Mouse (Mus musculus): ENCODE results near the gene Kcnn3. TPM values are rescaled to one million over a fixed set of nuclear protein-coding genes. Genes with fewer than 3 reads are reported as not detected.

Kcnn3 gene
- polyA plus RNA-seq, 1 experiment = 10.6 TPM

GRCm38 (mm10) chr3:89520618-89521502, 896 bp downstream of the Kcnn3 start:
- no peak for DNase-seq (ENCODE audit: low spot score)

GRCm38 (mm10) chr3:89521503-89521854, 1.5 kb downstream of the Kcnn3 start:
- no peak for DNase-seq (ENCODE audit: low spot score)

GRCm38 (mm10) chr3:89522450-89523128, 2.6 kb downstream of the Kcnn3 start:
- DNase-seq (ENCODE audit: low spot score) = no peak

- DNase-seq (ENCODE audit: low spot score) = no peak
These were observed 6.5 kb downstream of the Kcnn3 start for GRCm38 (mm10) chr3:89526298-89527090.

- DNase-seq (ENCODE audit: low spot score) = no peak
These were observed 9.8 kb downstream of the Kcnn3 start for GRCm38 (mm10) chr3:89529796-89530195.

- DNase-seq (ENCODE audit: low spot score) = no peak
These were observed 14.7 kb downstream of the Kcnn3 start for GRCm38 (mm10) chr3:89534566-89535097.

- DNase-seq (ENCODE audit: low spot score) = no peak
These were observed 15.2 kb downstream of the Kcnn3 start for GRCm38 (mm10) chr3:89535147-89535546.

GRCm38 (mm10) chr3:89539036-89539739, 19.2 kb downstream of the Kcnn3 start:
- no peak for DNase-seq (ENCODE audit: low spot score)

- no peak for DNase-seq (ENCODE audit: low spot score)
These were observed 19.9 kb downstream of the Kcnn3 start for GRCm38 (mm10) chr3:89539740-89540370.

GRCm38 (mm10) chr3:89540371-89540743, 20.4 kb downstream of the Kcnn3 start:
- DNase-seq (ENCODE audit: low spot score) = no peak

- no peak for DNase-seq (ENCODE audit: low spot score)
These were observed 27.0 kb downstream of the Kcnn3 start for GRCm38 (mm10) chr3:89546951-89547350.

- no peak for DNase-seq (ENCODE audit: low spot score)
These were observed 28.8 kb downstream of the Kcnn3 start for GRCm38 (mm10) chr3:89548805-89549204.

- no peak for DNase-seq (ENCODE audit: low spot score)
These were observed 29.5 kb downstream of the Kcnn3 start for GRCm38 (mm10) chr3:89549488-89549887.

- DNase-seq (ENCODE audit: low spot score) = no peak
These were observed 31.9 kb downstream of the Kcnn3 start for GRCm38 (mm10) chr3:89551880-89552279.

- DNase-seq (ENCODE audit: low spot score) = no peak
These were observed 33.5 kb downstream of the Kcnn3 start for GRCm38 (mm10) chr3:89553432-89553831.

GRCm38 (mm10) chr3:89553946-89554345, 34.0 kb downstream of the Kcnn3 start:
- DNase-seq (ENCODE audit: low spot score) = no peak

- DNase-seq (ENCODE audit: low spot score) = no peak
These were observed 34.6 kb downstream of the Kcnn3 start for GRCm38 (mm10) chr3:89554587-89554986.

GRCm38 (mm10) chr3:89557811-89558210, 37.8 kb downstream of the Kcnn3 start:
- no peak for DNase-seq (ENCODE audit: low spot score)

- no peak for DNase-seq (ENCODE audit: low spot score)
These were observed 39.3 kb downstream of the Kcnn3 start for GRCm38 (mm10) chr3:89558972-89559910.

GRCm38 (mm10) chr3:89561386-89561785, 41.4 kb downstream of the Kcnn3 start:
- DNase-seq (ENCODE audit: low spot score) = no peak
